Mouse (Mus musculus): Measurements from ENCODE around the gene Amd2. TPM values are rescaled to one million over a fixed set of nuclear protein-coding genes. Genes with fewer than 3 reads are reported as not detected.

The Amd2 gene
- polyA plus RNA-seq (2014; fragmentation: Illumina TruSeq; extraction: RNeasy Lipid Tissue Mini Kit (QIAGEN cat#74804)): 4.6 TPM

GRCm38 (mm10) chr10:35711792-35712191, at the start of gene Amd2:
Gene Amd2, minus strand, starts transcription at chr10:35711892.

Data from ovary, adult 10 weeks (tissue).